Comparison of ENCODE assay signal across 9 mouse cellular contexts in the genomic region with DNA sequence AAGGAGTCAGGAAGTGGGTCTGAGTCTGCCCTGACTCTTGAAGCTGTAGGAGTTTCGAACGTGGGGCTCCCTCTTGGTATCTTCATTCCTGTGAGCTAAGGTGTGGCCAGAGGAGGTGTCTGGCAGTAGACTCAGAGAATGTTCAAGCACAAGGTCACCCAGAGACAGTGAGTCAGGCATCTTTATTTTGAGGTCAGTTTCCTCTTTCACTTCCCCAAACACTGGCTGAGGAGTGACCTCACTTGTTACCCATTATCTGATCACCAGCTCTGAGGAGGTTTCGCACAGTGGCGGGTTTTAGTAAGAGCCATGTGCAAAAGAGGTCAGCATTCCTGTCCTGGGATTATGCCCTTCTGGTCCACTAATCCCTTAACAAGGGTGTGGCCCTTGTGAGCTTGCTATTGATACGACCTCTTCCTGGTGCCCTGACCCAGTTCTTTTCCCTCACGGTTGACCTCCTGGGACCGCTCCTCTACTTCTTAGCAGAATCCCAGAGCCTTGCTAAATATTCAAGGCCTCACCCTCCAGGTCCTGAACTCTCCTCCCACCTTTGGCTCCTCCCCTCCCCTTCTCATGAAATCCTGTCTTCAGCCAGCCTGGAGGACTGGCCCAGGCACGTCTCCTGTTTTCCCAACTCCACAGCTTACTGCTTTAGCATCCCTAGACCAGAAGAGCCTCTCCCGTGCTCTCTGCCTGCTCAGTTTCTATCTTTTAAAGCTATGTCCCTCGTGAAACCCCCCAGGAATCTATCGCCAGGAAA. TPM values are rescaled to one million over a fixed set of nuclear protein-coding genes. Genes with fewer than 3 reads are reported as not detected.
DNase-seq lines count a peak whose midpoint lies in the region; ATAC-seq lines count a peak whose summit lies in the region.
"Had no signal": no experiment of that assay in that cellular context is flagged by ENCODE, and none has a peak within 500 bp of the region (broad histone marks: within the 10 kb centered on the region; RNA-seq: fewer than 3 reads in every experiment).

No protein-coding gene starts in this region.

- peak; percentile 92 for ATAC-seq in common myeloid progenitor, adult 5-6 weeks (replicated peaks; ENCODE audit: low read depth, poor library complexity, severe bottlenecking)
- ATAC-seq in cerebellum, adult (ENCODE audit: insufficient number of reproducible peaks, low FRiP score, low TSS enrichment) = no peak

- H3K4me3 ChIP-seq in megakaryocyte, embryonic 14.5 days (replicated peaks) = peak overlapping the region; percentile 35
- H3K4me3 ChIP-seq: lung, embryonic 15.5 days had no signal

- peaks cover 65% of the 10 kb centered on the region for H3K4me1 ChIP-seq in megakaryocyte, embryonic 14.5 days

- peaks cover 39% of the 10 kb centered on the region for H3K27me3 ChIP-seq in megakaryocyte, embryonic 14.5 days (replicated peaks)
- H3K27me3 ChIP-seq: lung, embryonic 15.5 days had no signal

- peak; percentile 50 for DNase-seq in embryo, embryonic 10.5 days (ENCODE audit: low spot score)
- DNase-seq in embryo, embryonic 11 days = no peak
- peak; percentile 81 for DNase-seq in 416B (ENCODE audit: low read depth)
- DNase-seq in cerebellum, adult 18-20 months = no peak
- no peak for DNase-seq in thymus, postnatal 25 days

- H3K9me3 ChIP-seq in megakaryocyte, embryonic 14.5 days = no peaks in the 10 kb centered on the region
- H3K9me3 ChIP-seq: lung, embryonic 15.5 days had no signal

- no peaks in the 10 kb centered on the region for H3K36me3 ChIP-seq in megakaryocyte, embryonic 14.5 days (replicated peaks; ENCODE audit: low read length)
- H3K36me3 ChIP-seq: lung, embryonic 15.5 days had no signal

RNA-seq across cellular contexts. Expression of a gene that starts 40.6 kb away (rescaled TPM):
- total RNA-seq in common myeloid progenitor, adult 5-6 weeks (2017) = 14.8 and 26.0 TPM in 2 replicates
- 73.6 and 164 TPM in 2 replicates for polyA plus RNA-seq in megakaryocyte, embryonic 14.5 days (2012; ENCODE audit: insufficient read depth, low replicate concordance)

Comparison
In these comparisons a context has a peak if more than half of its experiments do, and no peak if none do; other contexts are left out.
1. DNase-seq: peak in embryo, embryonic 10.5 days (single experiment) and 416B (single experiment); none in embryo, embryonic 11 days (single experiment), cerebellum, adult 18-20 months (0 of 2) and thymus, postnatal 25 days (single experiment).